Mouse (Mus musculus): Measurements from ENCODE around the gene Gbgt1. TPM values are rescaled to one million over a fixed set of nuclear protein-coding genes. Genes with fewer than 3 reads are reported as not detected.

Gene Gbgt1
- 0.43 and 1.1 TPM in 2 replicates for polyA plus RNA-seq (2015; fragmentation: Nextera tagmentation; extraction: Ambion mirVana)

GRCm38 (mm10) chr2:28496671-28497070, at the start of gene Gbgt1:
Gene Gbgt1, plus strand, starts transcription at chr2:28496891.
- Histone ChIP-seq H3K9ac (ENCODE audit: low read length) (no peak within 1 kb of the TSS), H3K9me3 (replicated peaks; ENCODE audit: control insufficient read depth, low read length) (no peaks in the 10 kb centered on the region), H3K27ac (ENCODE audit: low read length) (no peak within 1 kb of the TSS), H3K4me3 (ENCODE audit: low read length) (no peak within 1 kb of the TSS), H3K4me2 (ENCODE audit: low read depth, low read length) (no peak within 1 kb of the TSS), H3K4me1 (ENCODE audit: control insufficient read depth, insufficient read depth, low read length) (no peaks in the 10 kb centered on the region), H3K36me3 (ENCODE audit: control insufficient read depth, insufficient read depth) (no peaks in the 10 kb centered on the region), H3K27me3 (ENCODE audit: control insufficient read depth, insufficient read depth, low read length) (no peaks in the 10 kb centered on the region)
- 74% methylated on average over 5 of the region's 5 CpGs for WGBS
- ATAC-seq (replicated peaks; ENCODE audit: extremely low read depth, insufficient read depth, low FRiP score), result no peak

- Histone ChIP-seq H3K4me3 (ENCODE audit: low read length) (peak overlapping the region; percentile 69), H3K27ac (ENCODE audit: low read length) (no peak overlapping the region), H3K27me3 (ENCODE audit: control insufficient read depth, insufficient read depth, low read length) (no peaks in the 10 kb centered on the region; the same call in 1 of the 2 replicates), H3K9ac (ENCODE audit: low read length) (peak overlapping the region; percentile 86), H3K36me3 (ENCODE audit: control insufficient read depth, insufficient read depth) (0 out of 2 replicates have a peak, but pooled peaks cover under 1% of the 10 kb centered on the region), H3K4me2 (ENCODE audit: low read depth, low read length) (peak overlapping the region; percentile 97), H3K4me1 (ENCODE audit: control insufficient read depth, insufficient read depth, low read length) (peaks cover 2% of the 10 kb centered on the region), H3K9me3 (replicated peaks; ENCODE audit: control insufficient read depth, low read length) (no peaks in the 10 kb centered on the region)
- no peak for ATAC-seq (replicated peaks; ENCODE audit: extremely low read depth, insufficient read depth, low FRiP score)
- WGBS, result 7% methylated on average over 11 of the region's 11 CpGs
Measured at GRCm38 (mm10) chr2:28447315-28447670, 49.4 kb upstream of the Gbgt1 start.

- no peaks in the 10 kb centered on the region for H3K9me3 ChIP-seq (replicated peaks; ENCODE audit: control insufficient read depth, low read length)
- no peak overlapping the region for H3K4me2 ChIP-seq (ENCODE audit: low read depth, low read length)
- no peak overlapping the region for H3K27ac ChIP-seq (ENCODE audit: low read length)
- H3K9ac ChIP-seq (ENCODE audit: low read length), result no peak overlapping the region
- H3K4me3 ChIP-seq (ENCODE audit: low read length), result no peak overlapping the region
- no peaks in the 10 kb centered on the region for H3K4me1 ChIP-seq (ENCODE audit: control insufficient read depth, insufficient read depth, low read length)
- no peak for ATAC-seq (replicated peaks; ENCODE audit: extremely low read depth, insufficient read depth, low FRiP score)
- 83% methylated on average over 11 of the region's 11 CpGs for WGBS
- H3K27me3 ChIP-seq (ENCODE audit: control insufficient read depth, insufficient read depth, low read length), result no peaks in the 10 kb centered on the region
- peaks cover 5% of the 10 kb centered on the region; the same call in 1 of the 2 replicates for H3K36me3 ChIP-seq (ENCODE audit: control insufficient read depth, insufficient read depth)
Measured at GRCm38 (mm10) chr2:28451663-28452062, 45.0 kb upstream of the Gbgt1 start.

- Histone ChIP-seq H3K36me3 (ENCODE audit: control insufficient read depth, insufficient read depth) (peaks cover 5% of the 10 kb centered on the region; the same call in 1 of the 2 replicates), H3K4me2 (ENCODE audit: low read depth, low read length) (no peak overlapping the region), H3K4me1 (ENCODE audit: control insufficient read depth, insufficient read depth, low read length) (no peaks in the 10 kb centered on the region), H3K27me3 (ENCODE audit: control insufficient read depth, insufficient read depth, low read length) (no peaks in the 10 kb centered on the region), H3K9ac (ENCODE audit: low read length) (no peak overlapping the region), H3K9me3 (replicated peaks; ENCODE audit: control insufficient read depth, low read length) (no peaks in the 10 kb centered on the region), H3K4me3 (ENCODE audit: low read length) (no peak overlapping the region), H3K27ac (ENCODE audit: low read length) (no peak overlapping the region)
- WGBS, result 85% methylated on average over 6 of the region's 6 CpGs
- no peak for ATAC-seq (replicated peaks; ENCODE audit: extremely low read depth, insufficient read depth, low FRiP score)
Measured at GRCm38 (mm10) chr2:28453539-28453938, 43.2 kb upstream of the Gbgt1 start.

GRCm38 (mm10) chr2:28456616-28457015, 40.1 kb upstream of the Gbgt1 start:
- no peak for ATAC-seq (replicated peaks; ENCODE audit: extremely low read depth, insufficient read depth, low FRiP score)
- Histone ChIP-seq H3K4me3 (ENCODE audit: low read length) (no peak overlapping the region), H3K27ac (ENCODE audit: low read length) (no peak overlapping the region), H3K4me2 (ENCODE audit: low read depth, low read length) (no peak overlapping the region), H3K27me3 (ENCODE audit: control insufficient read depth, insufficient read depth, low read length) (no peaks in the 10 kb centered on the region), H3K9ac (ENCODE audit: low read length) (no peak overlapping the region), H3K4me1 (ENCODE audit: control insufficient read depth, insufficient read depth, low read length) (no peaks in the 10 kb centered on the region), H3K9me3 (replicated peaks; ENCODE audit: control insufficient read depth, low read length) (no peaks in the 10 kb centered on the region), H3K36me3 (ENCODE audit: control insufficient read depth, insufficient read depth) (peaks cover 5% of the 10 kb centered on the region; the same call in 1 of the 2 replicates)
- 83% methylated on average over 1 of the region's 1 CpGs for WGBS

GRCm38 (mm10) chr2:28463919-28464318, 32.8 kb upstream of the Gbgt1 start:
- Histone ChIP-seq H3K36me3 (ENCODE audit: control insufficient read depth, insufficient read depth) (no peaks in the 10 kb centered on the region), H3K4me2 (ENCODE audit: low read depth, low read length) (no peak overlapping the region), H3K27ac (ENCODE audit: low read length) (no peak overlapping the region), H3K4me1 (ENCODE audit: control insufficient read depth, insufficient read depth, low read length) (peaks cover 11% of the 10 kb centered on the region), H3K27me3 (ENCODE audit: control insufficient read depth, insufficient read depth, low read length) (peaks cover 7% of the 10 kb centered on the region), H3K9me3 (replicated peaks; ENCODE audit: control insufficient read depth, low read length) (no peaks in the 10 kb centered on the region), H3K9ac (ENCODE audit: low read length) (no peak overlapping the region), H3K4me3 (ENCODE audit: low read length) (no peak overlapping the region)
- 39% methylated on average over 3 of the region's 3 CpGs for WGBS
- no peak for ATAC-seq (replicated peaks; ENCODE audit: extremely low read depth, insufficient read depth, low FRiP score)

GRCm38 (mm10) chr2:28464919-28465318, 31.8 kb upstream of the Gbgt1 start:
- 75% methylated on average over 9 of the region's 9 CpGs for WGBS

GRCm38 (mm10) chr2:28465836-28466518, 30.7 kb upstream of the Gbgt1 start, which contains the start of gene 1700007K13Rik:
Gene 1700007K13Rik, minus strand, starts transcription at chr2:28466332.
- WGBS, result 5% methylated on average over 25 of the region's 25 CpGs
- peak within 1 kb of the TSS; percentile 68 for H3K4me2 ChIP-seq (ENCODE audit: low read depth, low read length)
- no peaks in the 10 kb centered on the region for H3K9me3 ChIP-seq (replicated peaks; ENCODE audit: control insufficient read depth, low read length)
- H3K27ac ChIP-seq (ENCODE audit: low read length), result no peak within 1 kb of the TSS
- H3K4me3 ChIP-seq (ENCODE audit: low read length), result peak within 1 kb of the TSS; percentile 41
- peak; percentile 47; the same call in 1 of the 2 replicates for ATAC-seq (replicated peaks; ENCODE audit: extremely low read depth, insufficient read depth, low FRiP score)
- peaks cover 7% of the 10 kb centered on the region for H3K27me3 ChIP-seq (ENCODE audit: control insufficient read depth, insufficient read depth, low read length)
- H3K9ac ChIP-seq (ENCODE audit: low read length), result peak within 1 kb of the TSS; percentile 65
- H3K36me3 ChIP-seq (ENCODE audit: control insufficient read depth, insufficient read depth), result peaks cover 19% of the 10 kb centered on the region
- H3K4me1 ChIP-seq (ENCODE audit: control insufficient read depth, insufficient read depth, low read length), result peaks cover 11% of the 10 kb centered on the region

More at GRCm38 (mm10) chr2:28464919-28465318, 31.8 kb upstream of the Gbgt1 start:
- Histone ChIP-seq H3K27ac (ENCODE audit: low read length) (no peak overlapping the region), H3K4me3 (ENCODE audit: low read length) (no peak overlapping the region), H3K9ac (ENCODE audit: low read length) (no peak overlapping the region), H3K9me3 (replicated peaks; ENCODE audit: control insufficient read depth, low read length) (no peaks in the 10 kb centered on the region), H3K27me3 (ENCODE audit: control insufficient read depth, insufficient read depth, low read length) (peaks cover 7% of the 10 kb centered on the region), H3K36me3 (ENCODE audit: control insufficient read depth, insufficient read depth) (peaks cover 9% of the 10 kb centered on the region), H3K4me2 (ENCODE audit: low read depth, low read length) (no peak overlapping the region), H3K4me1 (ENCODE audit: control insufficient read depth, insufficient read depth, low read length) (peaks cover 11% of the 10 kb centered on the region)
- ATAC-seq (replicated peaks; ENCODE audit: extremely low read depth, insufficient read depth, low FRiP score), result no peak

- peaks cover under 1% of the 10 kb centered on the region; the same call in 1 of the 2 replicates for H3K9me3 ChIP-seq (replicated peaks; ENCODE audit: control insufficient read depth, low read length)
- peaks cover 29% of the 10 kb centered on the region for H3K36me3 ChIP-seq (ENCODE audit: control insufficient read depth, insufficient read depth)
- WGBS, result under 1% methylated on average over 52 of the region's 52 CpGs
- peak within 1 kb of the TSS; percentile 74 for H3K4me2 ChIP-seq (ENCODE audit: low read depth, low read length)
- peaks cover 7% of the 10 kb centered on the region for H3K27me3 ChIP-seq (ENCODE audit: control insufficient read depth, insufficient read depth, low read length)
- peak; percentile 91 for ATAC-seq (replicated peaks; ENCODE audit: extremely low read depth, insufficient read depth, low FRiP score)
- peak within 1 kb of the TSS; percentile 87 for H3K4me3 ChIP-seq (ENCODE audit: low read length)
- H3K9ac ChIP-seq (ENCODE audit: low read length), result peak within 1 kb of the TSS; percentile 92
- peaks cover 11% of the 10 kb centered on the region for H3K4me1 ChIP-seq (ENCODE audit: control insufficient read depth, insufficient read depth, low read length)
- H3K27ac ChIP-seq (ENCODE audit: low read length), result peak within 1 kb of the TSS; percentile 17; the same call in 1 of the 2 replicates
Measured at GRCm38 (mm10) chr2:28467860-28468485, 28.7 kb upstream of the Gbgt1 start, which contains the start of gene Mrps2. Gene Mrps2, plus strand, starts transcription at chr2:28468066.

Measured in heart, embryonic 16.5 days (tissue).